Mouse (Mus musculus) megakaryocyte, embryonic 14.5 days (primary cell): ENCODE measurements around the gene Sub1.

ENCODE experiments used
- FLI1 ChIP-seq: IDR thresholded peaks from 2 replicates; pipeline ENCODE4 v1.6.1; 2012; ENCODE audit warnings: low read length, inconsistent platforms, mixed read lengths
- GATA1 ChIP-seq: IDR thresholded peaks from 3 replicates; pipeline ENCODE4 v1.6.1; 2012; ENCODE audit warnings: mixed read lengths, low read length, inconsistent platforms, borderline replicate concordance

DNA sequence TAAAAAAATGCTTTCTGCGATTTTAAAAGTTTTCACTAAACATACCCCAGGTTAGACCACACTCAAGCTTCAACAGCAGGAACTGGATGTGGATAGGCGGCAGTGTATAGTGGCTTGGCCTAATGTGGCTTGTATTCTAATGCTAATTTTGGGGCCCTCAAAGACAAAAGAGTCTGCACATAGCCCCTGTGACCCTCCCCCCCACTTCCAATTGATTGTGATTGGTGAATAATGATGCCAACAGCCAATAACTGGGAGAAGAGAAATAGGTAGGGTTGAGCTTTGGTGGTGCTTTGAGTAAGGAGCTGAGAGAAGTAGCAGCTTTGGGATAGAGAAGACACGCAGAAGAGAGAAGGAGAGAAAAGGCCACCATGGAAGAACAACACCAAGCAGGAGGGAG is 35.7 kb upstream of the Sub1 start:
- no peak for TF ChIP-seq GATA1
- no peak for TF ChIP-seq FLI1
